In the genomic region with DNA sequence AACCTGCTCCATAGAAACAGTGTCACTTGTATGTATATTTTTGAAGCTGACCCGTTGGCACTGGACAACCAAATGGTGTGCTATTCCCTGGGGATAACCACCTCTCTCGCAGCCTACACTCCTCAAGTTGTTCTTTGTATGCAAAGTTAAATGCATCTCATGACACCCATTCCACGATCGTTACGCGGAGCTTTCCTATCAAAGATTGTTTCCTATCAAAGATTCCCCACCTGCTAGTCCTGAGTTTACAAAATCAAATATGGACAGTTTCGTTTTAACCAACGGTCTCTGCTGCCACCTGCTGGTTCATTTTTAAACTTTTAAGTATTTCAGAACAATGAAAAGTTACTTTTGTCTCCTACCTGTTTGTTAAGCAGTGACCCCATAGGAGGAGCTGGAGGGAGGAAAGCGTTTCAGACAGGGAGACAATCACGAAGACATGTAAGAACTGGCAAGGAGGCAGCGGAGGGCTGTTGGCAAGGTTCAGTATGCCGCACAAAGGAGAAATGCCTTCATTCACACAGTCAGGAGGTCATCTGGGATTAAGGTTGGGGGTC, we compare ENCODE assay signal across 8 mouse cellular contexts. TPM values are rescaled to one million over a fixed set of nuclear protein-coding genes. Genes with fewer than 3 reads are reported as not detected.
DNase-seq lines count a peak whose midpoint lies in the region; ATAC-seq and TF ChIP-seq lines count a peak whose summit lies in the region.

No protein-coding gene starts in this region.

- peak; percentile 56 for ATAC-seq in forebrain, embryonic 11.5 days (replicated peaks; ENCODE audit: low FRiP score)

- no peaks in the 10 kb centered on the region for H3K9me3 ChIP-seq in forebrain, embryonic 11.5 days (ENCODE audit: control insufficient read depth, low read length)

- no peaks in the 10 kb centered on the region for H3K27me3 ChIP-seq in cerebellum, adult 2 months (ENCODE audit: control insufficient read depth, insufficient read depth, low read length)
- no peaks in the 10 kb centered on the region for H3K27me3 ChIP-seq in forebrain, embryonic 11.5 days (ENCODE audit: control insufficient read depth, insufficient read depth, low read length)

- H3K27ac ChIP-seq in cerebellum, adult 2 months (ENCODE audit: insufficient read depth, low read length) = no peak overlapping the region
- no peak overlapping the region for H3K27ac ChIP-seq in forebrain, embryonic 11.5 days (ENCODE audit: low read depth, low read length)

- DNase-seq in cerebellum, adult 2 months = peak; percentile 8 to 11
- no peak for DNase-seq in cerebellum, adult 11-12 months
- peak; percentile 62 for DNase-seq in thymus, postnatal 0 days (ENCODE audit: low spot score)
- no peak for DNase-seq in thymus, adult 18-20 months
- DNase-seq in forebrain, embryonic 11.5 days (ENCODE audit: low spot score) = peak; percentile 56
- DNase-seq in layer of hippocampus, adult 18-20 months (ENCODE audit: low spot score in 2 of 2) = peak; percentile 5 to 64
- DNase-seq in mesoderm, embryonic 11.5 days (ENCODE audit: low read depth, low spot score) = peak; percentile 69
- peak; percentile 51 for DNase-seq in testis, postnatal 10 days (ENCODE audit: low spot score)

- TF ChIP-seq CTCF in cerebellum, adult 2 months (IDR thresholded peaks at IDR 0.05; ENCODE audit: borderline replicate concordance, insufficient read depth, low read depth, low read length) = 0 out of 2 replicates have a peak, but pooled peaks have one; percentile 0

- 19% methylated on average over 12 of the region's 12 CpGs for WGBS in cerebellum, adult 2 months
- WGBS in forebrain, embryonic 11.5 days = 30% methylated on average over 12 of the region's 12 CpGs

- H3K4me3 ChIP-seq in cerebellum, adult 2 months (replicated peaks; ENCODE audit: insufficient read depth, low read depth, low read length) = no peak overlapping the region
- H3K4me3 ChIP-seq in forebrain, embryonic 11.5 days (ENCODE audit: low read depth, low read length) = no peak overlapping the region

- H3K9ac ChIP-seq in forebrain, embryonic 11.5 days (ENCODE audit: low read length) = no peak overlapping the region

- no peak for TF ChIP-seq POLR2A in cerebellum, adult 2 months (IDR thresholded peaks at IDR 0.05; ENCODE audit: borderline replicate concordance, insufficient read depth, low read length)

- H3K4me1 ChIP-seq in cerebellum, adult 2 months (ENCODE audit: control insufficient read depth, insufficient read depth, low read length) = no peaks in the 10 kb centered on the region
- H3K4me1 ChIP-seq in forebrain, embryonic 11.5 days (replicated peaks; ENCODE audit: control insufficient read depth, insufficient read depth, low read length) = no peaks in the 10 kb centered on the region

- H3K4me2 ChIP-seq in forebrain, embryonic 11.5 days (ENCODE audit: low read depth, low read length, severe bottlenecking) = no peak overlapping the region

- H3K36me3 ChIP-seq in forebrain, embryonic 11.5 days (ENCODE audit: control insufficient read depth, insufficient read depth, low read length) = no peaks in the 10 kb centered on the region

RNA-seq across cellular contexts. Expression of gene Kap, which starts 22.4 kb away (rescaled TPM):
- polyA plus RNA-seq in cerebellum, adult 2 months (2012; rRNA removed) = not detected in 2 replicates
- 0.19 TPM in 1 of 2 replicates, not detected in the other for polyA plus RNA-seq in thymus, postnatal 0 days (2015; fragmentation: Nextera tagmentation; extraction: Ambion mirVana)
- not detected in 2 replicates for polyA plus RNA-seq in forebrain, embryonic 11.5 days (2014; fragmentation: Nextera tagmentation; extraction: Ambion mirVana)
- total RNA-seq in layer of hippocampus, adult 18-20 months (2021) = not detected

Comparison
In these comparisons a context has a peak if more than half of its experiments do, and no peak if none do; other contexts are left out.
1. DNase-seq: peak in cerebellum, adult 2 months (2 of 2), thymus, postnatal 0 days (single experiment), forebrain, embryonic 11.5 days (single experiment), layer of hippocampus, adult 18-20 months (2 of 2), mesoderm, embryonic 11.5 days (single experiment) and testis, postnatal 10 days (single experiment); none in cerebellum, adult 11-12 months (single experiment) and thymus, adult 18-20 months (0 of 2).